Mouse (Mus musculus) heart, adult 11 months (tissue): Measurements from ENCODE around the gene Slc39a13.
A peak's percentile ranks its signal among the peaks of the same experiment; 100 is the strongest.
"Not testable (repeated sequence)": the region's sequence is repeated elsewhere in the genome, so short reads cannot be mapped to it uniquely, and the experiment has no call there.

ENCODE experiments used
- DNase-seq: peaks from one replicate; pipeline ENCODE4 v3.0.0; 2022

Slc39a13 gene

GRCm38 (mm10) chr2:91062779-91063606 lies 7.2 kb downstream of the Slc39a13 start:
- DNase-seq = peak; percentile 92

- peak; percentile 97 for DNase-seq
These were observed 8.3 kb downstream of the Slc39a13 start for GRCm38 (mm10) chr2:91061849-91062481.

- DNase-seq = peak; percentile 91
These were observed 9.5 kb downstream of the Slc39a13 start for GRCm38 (mm10) chr2:91060544-91061355.

DNA sequence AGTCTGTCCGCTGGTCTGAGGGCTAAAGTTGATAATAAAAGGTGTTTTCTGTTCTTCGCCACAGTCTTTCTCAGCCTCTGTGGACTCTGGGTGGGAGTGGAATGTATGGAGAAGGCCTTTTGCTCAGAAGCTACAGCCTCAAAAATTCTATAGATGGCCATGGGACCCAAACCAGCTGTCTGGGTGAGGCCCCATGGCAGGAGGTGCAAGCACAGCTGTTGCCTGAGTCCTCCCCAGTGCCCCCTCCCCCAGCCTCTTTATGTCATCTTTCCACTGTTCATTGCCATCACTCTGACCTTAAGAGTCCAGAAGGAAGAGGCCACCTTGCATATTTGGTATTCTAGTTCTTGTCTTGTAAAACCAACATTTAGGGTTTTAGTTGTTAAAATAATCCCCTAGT lies 10.8 kb downstream of the Slc39a13 start:
- DNase-seq = no peak

DNA sequence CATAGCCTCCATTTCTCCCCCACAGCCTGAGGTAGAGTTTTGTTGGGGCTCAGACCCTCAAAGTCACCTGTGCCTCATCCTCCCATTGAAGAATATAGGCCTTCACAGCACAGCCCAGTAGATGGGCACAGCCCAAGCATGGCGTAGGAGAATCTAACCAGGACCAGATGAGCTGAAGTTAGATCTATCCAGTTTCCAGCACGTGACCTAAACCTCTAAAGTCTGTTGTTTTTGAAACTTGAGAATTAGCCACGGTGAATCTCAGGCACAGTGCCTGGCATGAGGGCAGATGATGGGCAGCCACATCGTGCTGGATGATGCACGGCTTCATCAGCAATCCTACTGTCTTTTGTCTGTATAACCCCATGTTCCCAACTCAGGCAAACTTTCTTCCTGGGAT lies 11.8 kb downstream of the Slc39a13 start:
- no peak for DNase-seq

DNA sequence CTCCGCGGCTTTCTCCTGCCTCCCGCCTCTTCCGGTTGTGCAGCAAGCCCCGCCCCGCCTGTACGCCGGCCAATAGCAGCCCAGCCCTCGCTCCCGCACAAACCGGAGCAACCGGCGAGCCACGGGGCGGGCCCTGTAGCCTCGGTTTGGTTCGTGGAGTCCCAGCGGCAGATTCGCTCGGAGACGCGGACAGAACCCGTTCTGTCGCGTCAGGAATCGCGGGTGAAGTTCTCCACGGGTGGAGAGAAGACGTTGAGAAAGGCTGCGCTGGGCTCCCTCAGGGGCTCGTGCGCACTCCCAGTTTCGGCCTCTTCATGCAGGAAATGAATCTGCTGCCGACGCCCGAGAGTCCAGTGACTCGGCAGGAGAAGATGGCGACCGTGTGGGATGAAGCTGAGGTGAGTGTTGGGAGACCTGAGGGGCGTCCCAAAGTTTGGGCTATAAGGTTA lies 16.3 kb downstream of the Slc39a13 start, which contains the start of gene Psmc3:
Psmc3 (plus strand) TSS at position 76 of the 449 bp plus-strand sequence.
- peak; percentile 99 for DNase-seq

DNA sequence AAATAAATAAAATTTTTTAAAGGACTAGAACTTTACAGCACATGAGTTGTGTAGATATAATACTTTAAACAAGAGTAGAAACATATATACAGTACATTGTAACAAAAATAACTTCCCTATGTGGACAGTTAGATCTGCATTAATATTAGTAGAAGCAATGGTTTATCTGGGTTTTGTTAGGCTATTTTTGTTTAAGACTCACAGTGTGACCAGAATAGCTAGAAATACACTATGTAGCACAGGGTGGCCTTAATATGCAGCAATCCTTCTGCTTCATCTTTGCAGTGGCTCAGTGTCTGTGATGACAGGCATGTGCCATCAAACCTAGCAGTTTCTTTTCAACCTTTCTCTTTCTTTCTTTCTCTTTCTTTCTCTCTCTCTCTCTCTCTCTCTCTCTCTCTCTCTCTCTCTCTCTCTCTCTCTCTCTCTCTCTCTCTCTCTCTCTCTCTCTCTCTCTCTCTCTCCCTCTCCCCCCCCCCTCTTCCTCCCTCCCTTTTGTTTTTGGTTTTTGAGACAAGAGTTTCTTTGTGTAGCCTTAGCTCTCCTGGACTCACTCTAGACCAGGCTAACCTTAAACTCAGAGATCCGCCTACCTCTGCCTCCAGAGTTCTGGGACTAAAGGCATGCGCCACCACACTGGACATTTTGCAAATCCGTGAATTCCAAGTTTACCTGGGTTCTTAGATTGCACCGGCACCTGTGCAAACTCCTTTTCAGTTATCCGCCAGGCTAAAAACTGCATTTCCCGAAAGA lies 16.9 kb downstream of the Slc39a13 start:
- no peak for DNase-seq

DNA sequence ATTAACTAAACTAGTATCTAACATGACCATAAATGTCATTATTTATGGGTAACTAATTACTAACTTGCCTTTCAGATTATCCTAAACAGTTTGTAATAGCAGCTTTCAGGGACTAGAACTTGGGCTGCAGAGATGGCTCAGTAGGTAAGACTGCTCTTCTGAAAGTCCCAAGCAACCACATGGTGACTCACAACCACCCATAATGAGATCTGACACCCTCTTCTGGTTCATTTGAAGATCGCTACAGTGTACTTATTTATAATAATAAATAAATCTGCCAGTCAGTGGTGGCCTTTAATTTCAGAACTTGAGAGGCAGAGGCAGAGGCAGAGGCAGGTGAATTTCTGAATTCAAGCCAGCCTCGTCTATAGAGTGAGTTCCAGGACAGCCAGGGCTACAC lies 17.5 kb downstream of the Slc39a13 start:
- no peak for DNase-seq

DNA sequence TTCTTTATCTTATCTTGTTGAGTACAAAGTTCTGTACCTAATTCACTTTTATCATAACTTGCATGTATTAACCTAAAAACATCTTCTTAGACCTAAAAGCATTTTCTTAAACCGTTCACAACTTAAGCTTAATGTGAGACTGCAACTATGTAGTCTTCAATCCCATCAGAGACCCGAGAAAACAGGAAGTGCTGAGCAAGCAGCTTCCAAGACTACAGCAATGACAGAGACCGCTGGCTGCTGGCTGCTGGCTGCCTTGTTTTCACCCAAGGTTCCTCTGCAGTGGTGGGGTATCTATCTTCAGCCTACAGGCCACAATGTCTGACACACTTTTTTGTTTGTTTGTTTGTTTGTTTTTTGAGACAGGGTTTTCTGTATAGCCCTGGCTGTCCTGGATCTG lies 18.3 kb downstream of the Slc39a13 start:
- DNase-seq = no peak

DNA sequence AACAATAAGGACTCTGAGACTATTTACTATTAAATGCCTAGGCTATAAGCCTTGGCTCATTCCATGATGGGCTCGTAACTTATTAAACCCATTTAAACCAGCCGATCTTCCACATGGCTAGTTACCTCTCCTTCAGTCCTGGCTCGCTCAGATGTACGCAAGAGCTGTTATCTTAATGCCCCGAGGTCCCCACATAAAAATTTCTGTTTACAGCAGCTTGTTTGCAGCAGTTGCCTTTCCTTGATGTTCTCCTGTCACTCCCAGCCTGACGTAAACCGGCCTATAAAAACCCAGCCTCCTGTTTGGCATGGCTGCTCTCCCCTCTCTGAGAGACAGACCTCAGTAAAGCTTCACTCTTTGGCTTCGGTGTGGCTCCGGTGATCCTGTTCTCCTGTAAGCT lies 22.9 kb downstream of the Slc39a13 start:
- DNase-seq = peak; percentile 44

DNA sequence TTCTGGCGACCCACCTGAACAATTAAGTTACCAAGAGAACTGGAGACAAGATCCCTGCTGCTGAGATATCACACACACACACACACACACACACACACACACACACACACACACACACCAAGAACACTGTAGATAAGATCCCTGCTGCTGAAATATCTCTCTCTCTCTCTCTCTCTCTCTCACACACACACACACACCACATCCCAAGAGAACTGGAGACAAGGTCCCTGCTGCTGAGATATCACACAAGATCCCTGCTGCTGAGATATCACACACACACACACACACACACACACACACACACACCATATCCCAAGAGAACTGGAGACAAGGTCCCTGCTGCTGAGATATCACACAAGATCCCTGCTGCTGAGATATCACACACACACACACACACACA lies 24.4 kb downstream of the Slc39a13 start:
- not testable (repeated sequence) for DNase-seq

- DNase-seq = no peak
These were observed 25.5 kb downstream of the Slc39a13 start for GRCm38 (mm10) chr2:91044727-91045126.

DNA sequence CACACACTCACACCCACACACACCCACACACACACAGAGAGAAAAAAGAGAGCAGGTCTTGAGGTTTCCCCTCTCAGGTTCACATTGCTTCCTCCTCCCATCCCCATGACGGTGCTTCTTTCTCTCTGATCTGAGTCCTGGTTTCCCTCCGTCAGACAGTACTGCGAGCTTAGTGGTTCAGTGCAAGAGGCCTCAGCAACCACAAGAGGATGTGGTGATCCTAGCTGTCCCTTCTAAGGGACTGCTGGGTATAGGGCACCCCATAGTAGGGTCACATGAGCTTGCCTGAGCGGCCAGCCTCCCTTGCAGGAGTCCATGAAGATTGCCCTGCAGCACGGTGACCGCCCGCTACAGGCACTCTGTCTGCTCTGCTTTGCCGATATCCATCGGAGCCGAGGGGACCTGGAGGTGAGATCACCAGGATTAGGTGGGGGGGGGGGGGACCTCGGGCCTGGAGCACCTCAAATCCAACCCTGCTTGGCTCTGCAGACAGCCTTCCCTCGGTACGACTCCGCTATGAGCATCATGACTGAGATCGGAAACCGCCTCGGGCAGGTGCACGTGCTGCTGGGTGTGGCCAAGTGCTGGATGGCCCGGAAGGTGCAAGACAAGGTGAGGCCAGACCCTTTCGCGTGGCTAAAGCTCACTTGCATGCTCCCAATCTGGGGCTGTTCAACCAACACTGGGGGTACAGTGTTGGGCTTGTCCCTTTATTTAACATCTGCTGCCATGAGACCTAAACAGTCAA lies 27.4 kb downstream of the Slc39a13 start:
- DNase-seq = no peak

DNA sequence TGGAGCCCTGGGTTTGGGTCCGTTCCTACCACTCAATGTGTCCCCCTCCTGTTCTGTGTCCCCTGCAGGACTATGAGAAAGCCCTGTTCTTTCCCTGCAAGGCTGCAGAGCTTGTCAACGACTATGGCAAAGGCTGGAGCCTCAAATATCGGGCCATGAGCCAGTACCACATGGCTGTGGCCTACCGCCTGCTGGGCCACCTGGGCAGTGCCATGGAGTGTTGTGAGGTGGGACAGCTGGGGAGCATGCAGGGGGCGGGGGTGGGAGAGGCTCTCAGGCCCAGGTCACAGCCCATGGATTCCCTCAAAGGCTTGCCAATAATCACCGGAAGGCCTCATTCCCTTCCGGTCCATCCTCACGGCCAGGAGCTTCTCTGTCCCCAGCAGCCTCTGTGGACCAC lies 28.4 kb downstream of the Slc39a13 start:
- no peak for DNase-seq

DNA sequence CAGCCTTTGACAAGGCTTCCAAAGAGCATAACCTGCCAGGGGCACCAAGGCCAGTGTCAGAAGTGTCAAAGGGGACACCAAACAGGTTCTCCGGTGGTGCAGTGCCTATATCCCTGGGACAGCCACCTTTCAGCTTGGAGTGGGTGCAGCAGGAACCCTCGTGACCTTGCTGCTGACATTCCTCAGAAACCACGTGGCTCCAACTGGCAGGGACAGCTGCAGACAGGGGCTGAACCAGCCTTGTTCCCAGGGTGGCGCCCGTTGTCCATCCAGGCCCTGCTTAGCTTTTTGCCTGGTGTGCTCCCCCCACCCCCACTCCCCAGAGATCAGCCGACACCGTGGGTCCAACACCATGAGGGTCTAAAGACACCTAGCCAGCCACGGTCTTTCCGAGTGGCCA lies 34.8 kb downstream of the Slc39a13 start, which contains the start of gene Rapsn:
Rapsn (plus strand) TSS at position 236 of the 400 bp plus-strand sequence.
- peak; percentile 97 for DNase-seq

DNA sequence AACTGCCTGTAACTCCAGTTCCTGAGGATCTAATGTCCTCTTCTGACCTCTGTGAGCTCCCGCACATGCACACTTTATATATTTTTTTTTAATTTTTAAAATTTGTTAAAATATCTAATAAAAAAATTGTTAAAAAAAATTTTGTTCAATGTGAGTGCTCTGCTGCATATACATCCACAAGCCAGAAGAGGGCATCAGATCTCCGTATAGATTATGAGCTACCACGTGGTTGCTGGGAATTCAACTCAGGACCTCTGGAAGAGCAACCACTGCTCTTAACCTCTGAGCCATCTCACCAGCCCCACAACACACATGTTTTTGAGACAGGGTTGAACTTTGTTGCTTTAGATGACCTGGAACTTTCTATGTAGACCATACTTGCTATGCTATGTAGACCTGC lies 37.2 kb downstream of the Slc39a13 start:
- no peak for DNase-seq

- DNase-seq = no peak
These were observed 39.0 kb downstream of the Slc39a13 start for GRCm38 (mm10) chr2:91031216-91031615.

DNA sequence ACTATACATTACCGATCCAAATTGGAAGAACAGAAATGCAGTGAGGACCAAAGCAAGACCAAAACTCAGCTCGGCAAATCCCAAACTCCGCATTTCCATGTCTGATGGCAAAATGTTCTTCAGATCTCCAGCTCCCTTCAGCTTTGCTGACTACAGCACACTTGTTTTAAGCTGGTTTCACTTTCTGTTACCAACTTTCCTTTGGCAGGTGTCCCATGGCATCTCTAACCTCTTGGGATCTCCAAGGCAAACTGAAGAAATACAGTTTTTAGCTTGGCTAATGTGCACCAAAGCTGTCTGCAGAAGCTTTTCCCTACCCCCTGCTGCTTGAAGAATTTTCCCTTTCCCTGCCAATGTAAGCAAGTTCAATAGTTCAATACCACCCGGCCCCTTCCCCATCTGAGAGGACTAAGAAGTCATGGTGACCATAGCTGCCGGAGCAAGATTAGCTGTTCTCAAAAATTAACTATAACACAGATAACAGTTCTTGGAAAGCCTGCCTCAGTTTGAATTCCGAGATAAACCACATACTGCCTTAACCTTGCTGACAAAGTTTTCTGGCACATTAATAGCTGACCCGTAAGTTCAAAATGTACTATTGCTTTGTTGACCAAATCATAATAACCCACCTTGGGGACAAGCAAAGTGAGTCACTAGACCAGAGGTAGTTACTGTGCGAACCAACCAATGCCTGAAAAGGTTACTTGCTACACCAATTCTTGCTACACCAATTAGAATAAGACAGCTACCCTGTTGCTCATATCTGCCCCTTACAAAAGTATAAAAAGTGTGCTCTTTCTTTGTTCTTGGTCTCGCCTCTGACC lies 42.6 kb downstream of the Slc39a13 start:
- peak; percentile 92 for DNase-seq

DNA sequence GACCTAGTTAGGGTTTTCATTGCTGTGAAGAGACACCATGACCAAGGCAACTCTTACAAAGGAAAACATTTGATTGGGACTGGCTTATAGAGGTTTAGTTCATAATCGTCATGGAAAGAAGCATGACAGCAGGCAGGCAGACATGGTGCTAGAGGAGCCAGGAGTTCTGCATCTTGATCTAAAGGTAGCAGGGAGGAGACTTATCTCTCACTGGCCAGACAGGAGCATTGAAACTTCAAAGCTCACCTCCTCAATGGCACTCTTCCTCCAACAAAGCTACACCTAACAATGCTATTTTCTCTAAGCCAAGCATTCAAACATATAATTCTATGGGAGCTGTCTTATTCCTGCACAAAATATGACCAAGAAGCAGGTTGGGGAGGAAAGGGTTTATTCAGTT lies 43.7 kb downstream of the Slc39a13 start:
- no peak for DNase-seq

- DNase-seq = no peak
These were observed 45.1 kb downstream of the Slc39a13 start for GRCm38 (mm10) chr2:91025081-91025516.

- DNase-seq = peak; percentile 91
These were observed 46.3 kb downstream of the Slc39a13 start for GRCm38 (mm10) chr2:91023956-91024355.
